Mouse (Mus musculus): ENCODE measurements around the gene Olfr1130. TPM values are rescaled to one million over a fixed set of nuclear protein-coding genes. Genes with fewer than 3 reads are reported as not detected.
"Not testable (repeated sequence)": the region's sequence is repeated elsewhere in the genome, so short reads cannot be mapped to it uniquely, and the experiment has no call there.

Gene Olfr1130
- not detected for total RNA-seq (2021)
- long read RNA-seq, experiment 1, result 0 reads
- long read RNA-seq, experiment 2, result 0 reads

- H3K27ac ChIP-seq; intact Hi-C loops (cut with DNase I); H3K4me3 ChIP-seq; DNase-seq: not testable (repeated sequence)
These were observed at the start of gene Olfr1130 for GRCm38 (mm10) chr2:87605912-87606311. Olfr1130 (plus strand) TSS chr2:87606212.

GRCm38 (mm10) chr2:87573602-87574001 lies 32.4 kb upstream of the Olfr1130 start, which contains the start of gene Olfr1129:
Olfr1129 (plus strand) TSS chr2:87573902.
- DNase-seq; intact Hi-C loops (cut with DNase I); H3K27ac ChIP-seq; H3K4me3 ChIP-seq: not testable (repeated sequence)

GRCm38 (mm10) chr2:87626804-87627203 lies 20.8 kb downstream of the Olfr1130 start, which contains the start of gene Olfr1131:
Olfr1131 (plus strand) TSS chr2:87627104.
- H3K27ac ChIP-seq, result no peak within 1 kb of the TSS
- TF ChIP-seq CTCF (IDR thresholded peaks at IDR 0.05), result no peak
- DNase-seq, result no peak
- no peak within 1 kb of the TSS for H3K4me3 ChIP-seq
- intact Hi-C loops (cut with DNase I), result no loop called here

GRCm38 (mm10) chr2:87637435-87637834 lies 31.4 kb downstream of the Olfr1130 start, which contains the start of gene Olfr1132:
Olfr1132 (minus strand) TSS chr2:87637535.
- intact Hi-C loops (cut with DNase I), result no loop called here
- H3K27ac ChIP-seq, result no peak within 1 kb of the TSS
- TF ChIP-seq CTCF (IDR thresholded peaks at IDR 0.05), result no peak
- no peak for DNase-seq
- no peak within 1 kb of the TSS for H3K4me3 ChIP-seq

GRCm38 (mm10) chr2:87642441-87642840 lies 36.4 kb downstream of the Olfr1130 start:
- Histone ChIP-seq H3K4me3 (no peak overlapping the region), H3K27ac (no peak overlapping the region)
- no peak for TF ChIP-seq CTCF (IDR thresholded peaks at IDR 0.05)
- DNase-seq, result no peak
- intact Hi-C loops (cut with DNase I), result no loop called here

GRCm38 (mm10) chr2:87647274-87647673 lies 41.3 kb downstream of the Olfr1130 start, which contains the start of gene Olfr1133:
Olfr1133 (minus strand) TSS chr2:87647374.
- TF ChIP-seq CTCF (IDR thresholded peaks at IDR 0.05), result no peak
- intact Hi-C loops (cut with DNase I), result no loop called here
- DNase-seq, result no peak
- Histone ChIP-seq H3K4me3 (no peak within 1 kb of the TSS), H3K27ac (no peak within 1 kb of the TSS)

- H3K4me3 ChIP-seq, result no peak within 1 kb of the TSS
- intact Hi-C loops (cut with DNase I), result no loop called here
- TF ChIP-seq CTCF (IDR thresholded peaks at IDR 0.05), result no peak
- DNase-seq, result no peak
- H3K27ac ChIP-seq, result no peak within 1 kb of the TSS
These were observed 52.3 kb downstream of the Olfr1130 start, which contains the start of gene Olfr1134 for GRCm38 (mm10) chr2:87658360-87658759. Olfr1134 (minus strand) TSS chr2:87658460.

Other genes with a start within 250 kb of the Olfr1130 start
- gene Olfr1121, start 236.3 kb upstream of the Olfr1130 start, total RNA-seq (2021), result not detected
- gene Olfr1122, start 220.4 kb upstream of the Olfr1130 start, total RNA-seq (2021), result not detected
- not detected for gene Olfr1123, start 189.6 kb upstream of the Olfr1130 start, total RNA-seq (2021)
- gene Olfr1124, start 175.9 kb upstream of the Olfr1130 start, total RNA-seq (2021), result not detected
- gene Olfr1126, start 152.2 kb upstream of the Olfr1130 start, total RNA-seq (2021), result not detected
- gene Pramel7, start 109.1 kb upstream of the Olfr1130 start, total RNA-seq (2021), result not detected
- gene Pramel6, start 99.6 kb upstream of the Olfr1130 start, total RNA-seq (2021), result not detected
- not detected for gene Olfr153, start 74.4 kb upstream of the Olfr1130 start, total RNA-seq (2021)
- not detected for gene Olfr1128, start 60.7 kb upstream of the Olfr1130 start, total RNA-seq (2021)
- gene Olfr1129, start 32.3 kb upstream of the Olfr1130 start, total RNA-seq (2021), result not detected
- not detected for gene Olfr1131, start 20.9 kb downstream of the Olfr1130 start, total RNA-seq (2021)
- not detected for gene Olfr1132, start 31.3 kb downstream of the Olfr1130 start, total RNA-seq (2021)
- not detected for gene Olfr1133, start 41.2 kb downstream of the Olfr1130 start, total RNA-seq (2021)
- not detected for gene Olfr1134, start 52.2 kb downstream of the Olfr1130 start, total RNA-seq (2021)
- not detected for gene Olfr1135, start 67.5 kb downstream of the Olfr1130 start, total RNA-seq (2021)
- gene Olfr1136, start 87.7 kb downstream of the Olfr1130 start, total RNA-seq (2021), result not detected
- gene Olfr1137, start 107.0 kb downstream of the Olfr1130 start, total RNA-seq (2021), result not detected
- gene Olfr1138, start 133.8 kb downstream of the Olfr1130 start, total RNA-seq (2021), result not detected
- not detected for gene Olfr1140, start 137.5 kb downstream of the Olfr1130 start, total RNA-seq (2021)
- gene Olfr1141, start 147.8 kb downstream of the Olfr1130 start, total RNA-seq (2021), result not detected
- not detected for gene Olfr152, start 173.3 kb downstream of the Olfr1130 start, total RNA-seq (2021)
- not detected for gene Olfr1143, start 194.4 kb downstream of the Olfr1130 start, total RNA-seq (2021)
- gene Olfr1145, start 203.6 kb downstream of the Olfr1130 start, total RNA-seq (2021), result not detected
- not detected for gene Olfr1148, start 224.3 kb downstream of the Olfr1130 start, total RNA-seq (2021)
- not detected for gene Olfr1150-ps1, start 237.8 kb downstream of the Olfr1130 start, total RNA-seq (2021)
- not detected for gene Olfr1151, start 249.7 kb downstream of the Olfr1130 start, total RNA-seq (2021)